Mouse (Mus musculus): ENCODE measurements around the gene Snph. TPM values are rescaled to one million over a fixed set of nuclear protein-coding genes. Genes with fewer than 3 reads are reported as not detected.

The Snph gene
- polyA plus RNA-seq, 1 experiment from 2014 or later: 2.0 TPM

DNA sequence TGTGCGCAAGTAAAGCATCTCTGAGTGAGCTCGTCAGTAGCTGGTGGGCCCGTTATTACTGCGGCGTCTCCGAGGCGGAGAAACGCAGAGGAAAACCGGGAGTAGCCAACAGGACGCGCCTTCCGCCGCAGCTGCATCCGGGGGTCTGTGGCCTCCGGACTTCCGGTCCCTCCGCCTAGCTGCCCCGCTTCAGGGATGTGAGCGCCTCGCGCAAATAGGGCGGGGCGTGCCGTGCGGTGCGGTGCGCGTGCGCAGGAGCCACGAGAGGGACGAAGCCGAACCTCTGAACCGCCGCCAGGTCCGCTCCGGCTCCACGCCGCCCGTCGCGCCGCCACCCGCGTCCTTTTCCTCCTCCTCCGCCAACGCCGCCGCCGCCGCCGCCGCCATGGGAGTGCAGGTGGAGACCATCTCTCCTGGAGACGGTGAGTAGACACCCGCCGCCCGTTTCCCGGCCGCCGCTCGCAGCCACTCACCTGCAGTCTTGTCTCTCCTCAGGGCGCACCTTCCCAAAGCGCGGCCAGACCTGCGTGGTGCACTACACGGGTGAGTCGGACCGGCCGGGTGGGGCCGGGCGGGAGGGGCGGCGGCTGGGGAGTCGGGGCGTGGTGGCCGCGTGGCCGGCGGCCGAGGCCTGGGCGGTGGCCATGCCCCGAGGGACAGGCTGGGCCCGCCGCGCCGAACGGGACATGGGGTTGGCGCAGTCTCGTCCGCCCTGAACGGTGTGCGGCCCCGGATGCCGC is 89.9 kb downstream of the Snph start, which contains the start of gene Fkbp1a:
Gene Fkbp1a, plus strand, starts transcription at position 161 of the 740 bp plus-strand sequence.
- Histone ChIP-seq H3K9ac (peak within 1 kb of the TSS; percentile 88), H3K36me3 (peaks cover 21% of the 10 kb centered on the region), H3K4me2 (replicated peaks) (peak within 1 kb of the TSS; percentile 64), H3K9me3 (replicated peaks) (no peaks in the 10 kb centered on the region), H3K4me3 (replicated peaks) (peak within 1 kb of the TSS; percentile 95), H3K4me1 (peaks cover 32% of the 10 kb centered on the region), H3K27ac (replicated peaks) (peak within 1 kb of the TSS; percentile 89), H3K27me3 (no peaks in the 10 kb centered on the region)
- WGBS: under 1% methylated on average over 81 of the region's 93 CpGs
- ATAC-seq (ENCODE audit: insufficient number of reproducible peaks, low FRiP score, low TSS enrichment, low read depth): peak; percentile 96

Other genes with a start within 250 kb of the Snph start
- gene 4921509C19Rik, start 156.4 kb downstream of the Snph start, polyA plus RNA-seq (2015; fragmentation: Nextera tagmentation; extraction: Ambion mirVana): not detected in 2 replicates
- 227 and 232 TPM in 2 replicates for gene Nsfl1c, start 138.4 kb downstream of the Snph start, polyA plus RNA-seq (2015; fragmentation: Nextera tagmentation; extraction: Ambion mirVana)
- 534 and 553 TPM in 2 replicates for gene Fkbp1a, start 90.1 kb downstream of the Snph start, polyA plus RNA-seq (2015; fragmentation: Nextera tagmentation; extraction: Ambion mirVana)
- gene Sdcbp2, start 60.0 kb downstream of the Snph start, polyA plus RNA-seq (2015; fragmentation: Nextera tagmentation; extraction: Ambion mirVana): 2.3 and 3.4 TPM in 2 replicates
- not detected in 2 replicates for gene Rad21l, start 35.9 kb upstream of the Snph start, polyA plus RNA-seq (2015; fragmentation: Nextera tagmentation; extraction: Ambion mirVana)
- gene Tmem74b, start 69.4 kb upstream of the Snph start, polyA plus RNA-seq (2015; fragmentation: Nextera tagmentation; extraction: Ambion mirVana): 2.8 and 3.3 TPM in 2 replicates
- 39.6 and 41.8 TPM in 2 replicates for gene Psmf1, start 111.6 kb upstream of the Snph start, polyA plus RNA-seq (2015; fragmentation: Nextera tagmentation; extraction: Ambion mirVana)
- gene Rspo4, start 210.3 kb upstream of the Snph start, polyA plus RNA-seq (2015; fragmentation: Nextera tagmentation; extraction: Ambion mirVana): 3.0 and 3.3 TPM in 2 replicates